Mouse (Mus musculus): Measurements from ENCODE around the gene Olfr32.
"Not testable (repeated sequence)": the region's sequence is repeated elsewhere in the genome, so short reads cannot be mapped to it uniquely, and the experiment has no call there.

Olfr32 gene

GRCm38 (mm10) chr2:90142196-90142595, at the start of gene Olfr32:
TSS of gene Olfr32 (minus strand) at chr2:90142296.
- DNase-seq (ENCODE audit: low read depth) = no peak

- not testable (repeated sequence) for DNase-seq (ENCODE audit: low read depth)
Measured at GRCm38 (mm10) chr2:90187082-90187481, 45.0 kb upstream of the Olfr32 start.

- DNase-seq (ENCODE audit: low read depth) = not testable (repeated sequence)
Measured at GRCm38 (mm10) chr2:90186082-90186481, 44.0 kb upstream of the Olfr32 start.

- no peak for DNase-seq (ENCODE audit: low read depth)
Measured at GRCm38 (mm10) chr2:90153916-90154315, 11.8 kb upstream of the Olfr32 start.

GRCm38 (mm10) chr2:90152991-90153390, 10.9 kb upstream of the Olfr32 start, which contains the start of gene Olfr1270:
TSS of gene Olfr1270 (minus strand) at chr2:90153091.
- DNase-seq (ENCODE audit: low read depth) = no peak

- no peak for DNase-seq (ENCODE audit: low read depth)
Measured at GRCm38 (mm10) chr2:90121312-90121711, 20.8 kb downstream of the Olfr32 start, which contains the start of gene Olfr1269. TSS of gene Olfr1269 (minus strand) at chr2:90121412.
